Mouse (Mus musculus): Measurements from ENCODE around the gene Lsp1. TPM values are rescaled to one million over a fixed set of nuclear protein-coding genes. Genes with fewer than 3 reads are reported as not detected.

The Lsp1 gene
- polyA plus RNA-seq, 1 experiment: 22.8 TPM

- Histone ChIP-seq H3K4me3 (ENCODE audit: insufficient read depth, low read depth, low read length) (no peak overlapping the region), H3K27ac (replicated peaks; ENCODE audit: low read depth, low read length) (no peak overlapping the region), H3K4me1 (ENCODE audit: control insufficient read depth, insufficient read depth, insufficient read length, low read length) (no peaks in the 10 kb centered on the region)
Measured at GRCm38 (mm10) chr7:142542771-142543303, 82.2 kb downstream of the Lsp1 start.

Other genes with a start within 250 kb of the Lsp1 start
- gene Gm7579, start 248.9 kb upstream of the Lsp1 start, polyA plus RNA-seq (2012; ENCODE audit: insufficient read depth, insufficient read length, missing spikeins): not detected in 2 replicates
- gene Krtap5-5, start 230.8 kb upstream of the Lsp1 start, polyA plus RNA-seq (2012; ENCODE audit: insufficient read depth, insufficient read length, missing spikeins): not detected in 2 replicates
- gene Gm40460, start 219.7 kb upstream of the Lsp1 start, polyA plus RNA-seq (2012; ENCODE audit: insufficient read depth, insufficient read length, missing spikeins): not detected in 2 replicates
- not detected in 2 replicates for gene Gm2431, start 202.5 kb upstream of the Lsp1 start, polyA plus RNA-seq (2012; ENCODE audit: insufficient read depth, insufficient read length, missing spikeins)
- not detected in 2 replicates for gene Gm4559, start 186.4 kb upstream of the Lsp1 start, polyA plus RNA-seq (2012; ENCODE audit: insufficient read depth, insufficient read length, missing spikeins)
- gene Krtap5-1, start 163.7 kb upstream of the Lsp1 start, polyA plus RNA-seq (2012; ENCODE audit: insufficient read depth, insufficient read length, missing spikeins): not detected in 2 replicates
- gene Krtap5-4, start 157.3 kb upstream of the Lsp1 start, polyA plus RNA-seq (2012; ENCODE audit: insufficient read depth, insufficient read length, missing spikeins): not detected in 2 replicates
- 1.5 TPM in 1 of 2 replicates, not detected in the other for gene Ifitm10, start 87.1 kb upstream of the Lsp1 start, polyA plus RNA-seq (2012; ENCODE audit: insufficient read depth, insufficient read length, missing spikeins)
- 3.0 and 3.8 TPM in 2 replicates for gene Gm49369, start 78.1 kb upstream of the Lsp1 start, polyA plus RNA-seq (2012; ENCODE audit: insufficient read depth, insufficient read length, missing spikeins)
- gene Ctsd, start 72.8 kb upstream of the Lsp1 start, polyA plus RNA-seq (2012; ENCODE audit: insufficient read depth, insufficient read length, missing spikeins): 1,099 and 1,150 TPM in 2 replicates
- gene Syt8, start 26.0 kb upstream of the Lsp1 start, polyA plus RNA-seq (2012; ENCODE audit: insufficient read depth, insufficient read length, missing spikeins): not detected in 2 replicates
- 232 and 484 TPM in 2 replicates for gene Tnni2, start 19.0 kb upstream of the Lsp1 start, polyA plus RNA-seq (2012; ENCODE audit: insufficient read depth, insufficient read length, missing spikeins)
- gene Tnnt3, start 38.0 kb downstream of the Lsp1 start, polyA plus RNA-seq (2012; ENCODE audit: insufficient read depth, insufficient read length, missing spikeins): 455 and 586 TPM in 2 replicates
- gene Mrpl23, start 71.9 kb downstream of the Lsp1 start, polyA plus RNA-seq (2012; ENCODE audit: insufficient read depth, insufficient read length, missing spikeins): 3.6 and 8.8 TPM in 2 replicates
- gene Igf2, start 206.0 kb downstream of the Lsp1 start, polyA plus RNA-seq (2012; ENCODE audit: insufficient read depth, insufficient read length, missing spikeins): 6.6 and 9.1 TPM in 2 replicates
- not detected in 2 replicates for gene Gm49394, start 209.1 kb downstream of the Lsp1 start, polyA plus RNA-seq (2012; ENCODE audit: insufficient read depth, insufficient read length, missing spikeins)

All from brown adipose tissue, adult 24 weeks (tissue).